Comparison of ENCODE assay signal across 11 mouse cellular contexts in genomic region chr4:90170890-90171483, GRCm38 (mm10). TPM values are rescaled to one million over a fixed set of nuclear protein-coding genes. Genes with fewer than 3 reads are reported as not detected.
DNase-seq lines count a peak whose midpoint lies in the region; ATAC-seq and TF ChIP-seq lines count a peak whose summit lies in the region.
"Had no signal": no experiment of that assay in that cellular context is flagged by ENCODE, and none has a peak within 500 bp of the region (broad histone marks: within the 10 kb centered on the region; RNA-seq: fewer than 3 reads in every experiment).

No protein-coding gene starts in this region.

- H3K27me3 ChIP-seq in liver, adult 2 months (ENCODE audit: control insufficient read depth, insufficient read depth, low read length), result no peaks in the 10 kb centered on the region
- H3K27me3 ChIP-seq in liver, embryonic 11.5 days (replicated peaks; ENCODE audit: control insufficient read depth, insufficient read depth, low read length), result no peaks in the 10 kb centered on the region
- H3K27me3 ChIP-seq in Patski, result no peaks in the 10 kb centered on the region
- no peaks in the 10 kb centered on the region for H3K27me3 ChIP-seq in forebrain, embryonic 15.5 days
- no peaks in the 10 kb centered on the region for H3K27me3 ChIP-seq in midbrain, embryonic 16.5 days (ENCODE audit: control insufficient read depth, insufficient read depth, low read depth, low read length)

- TF ChIP-seq CTCF in liver, adult 2 months (IDR thresholded peaks at IDR 0.05; ENCODE audit: low read depth, low read length), result peak; percentile 49
- peak; percentile 7 for TF ChIP-seq CTCF in Patski (IDR thresholded peaks at IDR 0.05)

- no peak overlapping the region for H3K4me2 ChIP-seq in liver, embryonic 11.5 days
- H3K4me2 ChIP-seq in forebrain, embryonic 15.5 days (replicated peaks), result no peak overlapping the region
- H3K4me2 ChIP-seq in midbrain, embryonic 16.5 days (ENCODE audit: low read length), result no peak overlapping the region

- no peak overlapping the region for H3K9ac ChIP-seq in liver, adult 2 months (ENCODE audit: low read depth, low read length)
- no peak overlapping the region for H3K9ac ChIP-seq in liver, embryonic 11.5 days (ENCODE audit: low read depth, low read length)
- no peak overlapping the region for H3K9ac ChIP-seq in forebrain, embryonic 15.5 days (replicated peaks)
- H3K9ac ChIP-seq in midbrain, embryonic 16.5 days (ENCODE audit: low read depth, low read length), result no peak overlapping the region

- peak; percentile 37 for DNase-seq in liver, adult 2 months (ENCODE audit: extremely low read depth, low read depth, low spot score)
- no peak for DNase-seq in liver, embryonic 11.5 days (ENCODE audit: low spot score)
- DNase-seq in Patski (ENCODE audit: low read depth, low spot score), result no peak
- no peak for DNase-seq in kidney, postnatal 25 days
- no peak for DNase-seq in yolk sac, embryonic 10.5 days (ENCODE audit: low spot score)
- DNase-seq: adrenal gland, adult 8-10 months; heart, postnatal 4 days; liver had no signal

- TF ChIP-seq POLR2A in liver, adult 2 months (IDR thresholded peaks at IDR 0.05; ENCODE audit: extremely low read depth, insufficient read depth, low read length), result no peak

- in situ Hi-C loops in Patski (cut with MboI; ENCODE audit: low pct_unique_long_range_greater_than_20kb), result no loop called here

- H3K4me1 ChIP-seq in liver, adult 2 months (ENCODE audit: control insufficient read depth, insufficient read depth, low read length), result no peaks in the 10 kb centered on the region; the same call in 1 of the 2 replicates
- no peaks in the 10 kb centered on the region for H3K4me1 ChIP-seq in liver, embryonic 11.5 days (replicated peaks; ENCODE audit: control insufficient read depth, insufficient read depth, low read length)
- no peaks in the 10 kb centered on the region for H3K4me1 ChIP-seq in forebrain, embryonic 15.5 days
- H3K4me1 ChIP-seq in midbrain, embryonic 16.5 days (ENCODE audit: control insufficient read depth, insufficient read depth, low read length), result no peaks in the 10 kb centered on the region

- POLR2A ChIA-PET in Patski (lab: Charles Lee), result no interaction called here

- CTCF ChIA-PET in Patski (lab: Charles Lee), result no interaction called here

- no peaks in the 10 kb centered on the region for H3K79me2 ChIP-seq in liver, adult 2 months (ENCODE audit: control insufficient read depth, insufficient read depth, low read length)

- no peak overlapping the region for H3K27ac ChIP-seq in liver, adult 2 months (replicated peaks; ENCODE audit: insufficient read depth, low read depth, low read length)
- H3K27ac ChIP-seq in liver, embryonic 11.5 days (ENCODE audit: low read depth, low read length), result no peak overlapping the region
- no peak overlapping the region for H3K27ac ChIP-seq in forebrain, embryonic 15.5 days (replicated peaks)
- H3K27ac ChIP-seq in midbrain, embryonic 16.5 days (ENCODE audit: low read length), result no peak overlapping the region

- H3K9me3 ChIP-seq in liver, embryonic 11.5 days (ENCODE audit: control insufficient read depth, low read length), result no peaks in the 10 kb centered on the region
- H3K9me3 ChIP-seq in forebrain, embryonic 15.5 days, result no peaks in the 10 kb centered on the region
- H3K9me3 ChIP-seq in midbrain, embryonic 16.5 days (replicated peaks; ENCODE audit: control insufficient read depth, low read length, poor library complexity, severe bottlenecking), result no peaks in the 10 kb centered on the region

- no peaks in the 10 kb centered on the region for H3K36me3 ChIP-seq in liver, adult 2 months (ENCODE audit: control insufficient read depth, insufficient read depth, low read length)
- H3K36me3 ChIP-seq in liver, embryonic 11.5 days (ENCODE audit: control insufficient read depth, insufficient read depth, low read length), result no peaks in the 10 kb centered on the region
- H3K36me3 ChIP-seq in forebrain, embryonic 15.5 days, result no peaks in the 10 kb centered on the region
- no peaks in the 10 kb centered on the region for H3K36me3 ChIP-seq in midbrain, embryonic 16.5 days (ENCODE audit: control insufficient read depth, insufficient read depth, low read length)

- 77% methylated on average over 3 of the region's 3 CpGs for WGBS in liver, adult 2 months
- WGBS in liver, embryonic 11.5 days, result 86% methylated on average over 3 of the region's 3 CpGs
- 91% methylated on average over 3 of the region's 3 CpGs for WGBS in forebrain, embryonic 15.5 days
- WGBS in midbrain, embryonic 16.5 days, result 80% methylated on average over 3 of the region's 3 CpGs

- H3K4me3 ChIP-seq in liver, adult 2 months (ENCODE audit: insufficient read depth, low read depth, low read length), result no peak overlapping the region
- no peak overlapping the region for H3K4me3 ChIP-seq in liver, embryonic 11.5 days (ENCODE audit: low read depth, low read length)
- no peak overlapping the region for H3K4me3 ChIP-seq in forebrain, embryonic 15.5 days
- H3K4me3 ChIP-seq in midbrain, embryonic 16.5 days (ENCODE audit: low read depth, low read length), result no peak overlapping the region
- H3K4me3 ChIP-seq: erythroblast, embryonic 14.5 days had no signal

- no peak for ATAC-seq in liver, embryonic 11.5 days (replicated peaks; ENCODE audit: low FRiP score)
- no peak for ATAC-seq in Patski
- peak; percentile 91 for ATAC-seq in forebrain, embryonic 15.5 days (replicated peaks)
- ATAC-seq in midbrain, embryonic 16.5 days, result peak; percentile 84

RNA-seq across cellular contexts. Expression of gene Zfp352, which starts 47.6 kb away (rescaled TPM):
- not detected in 2 replicates for total RNA-seq in liver, adult 2 months (2014; rRNA removed)
- polyA plus RNA-seq in liver, adult 2 months (2012; rRNA removed), result not detected in 2 replicates
- polyA plus RNA-seq in liver, embryonic 11.5 days (2014; fragmentation: Nextera tagmentation; extraction: Ambion mirVana), result not detected in 2 replicates
- polyA plus RNA-seq in Patski (2021), result not detected
- polyA plus RNA-seq in forebrain, embryonic 15.5 days (2015; fragmentation: Nextera tagmentation; extraction: Ambion mirVana), result not detected in 2 replicates
- not detected in 2 replicates for polyA plus RNA-seq in midbrain, embryonic 16.5 days (2015; fragmentation: Nextera tagmentation; extraction: Ambion mirVana)
- total RNA-seq: adrenal gland, adult 8-10 months; heart, postnatal 4 days had no signal
- polyA plus RNA-seq: erythroblast, embryonic 14.5 days had no signal

Comparison
In these comparisons a context has a peak if more than half of its experiments do, and no peak if none do; other contexts are left out.
1. ATAC-seq: peak in forebrain, embryonic 15.5 days (single experiment) and midbrain, embryonic 16.5 days (single experiment); none in liver, embryonic 11.5 days (single experiment) and Patski (single experiment).